Mouse (Mus musculus) cerebellum, postnatal 36 days (tissue): ENCODE results near the gene Mvb12a.

Experiments used
- DNase-seq, 2 experiments: peaks; one replicate each; pipeline ENCODE4 v3.0.0; 2021 to 2022; ENCODE audit warnings: mixed read lengths in 2 of 2

Mvb12a gene

GRCm38 (mm10) chr8:71527162-71527870, 15.4 kb upstream of the Mvb12a start:
- DNase-seq, result no peak

DNA sequence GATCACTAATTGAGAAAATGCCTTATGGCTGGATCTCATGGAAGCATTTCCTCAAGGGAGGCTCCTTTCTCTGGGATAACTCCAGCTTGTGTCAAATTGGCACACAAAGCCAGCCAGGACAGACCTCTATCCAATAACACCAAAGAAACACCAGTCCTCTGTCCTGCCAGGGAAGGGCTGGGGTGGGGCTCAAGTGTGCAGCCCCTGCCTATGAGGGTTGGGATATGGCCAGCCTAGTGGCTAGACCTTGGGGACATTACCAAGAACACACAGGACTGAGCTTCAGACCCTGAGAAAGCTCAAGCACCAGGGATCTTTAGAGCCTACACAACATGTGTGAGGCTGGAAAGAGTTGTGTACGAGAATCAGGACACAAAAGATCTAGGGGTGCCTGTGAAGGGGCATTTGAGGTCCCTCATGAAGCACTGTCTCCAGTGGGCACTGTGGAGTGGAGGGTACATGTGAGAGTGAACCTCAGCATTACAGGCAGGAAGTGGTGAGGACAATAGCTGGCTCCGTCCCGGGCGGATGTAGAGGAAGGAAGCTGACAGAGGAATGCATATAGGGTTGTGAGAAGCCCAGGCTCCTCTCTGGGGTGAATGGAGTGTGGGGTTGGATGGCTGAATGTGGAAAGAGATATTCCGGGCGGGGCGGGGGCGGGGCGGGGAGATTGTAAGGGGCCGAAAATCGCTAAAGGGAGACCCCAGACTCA, 14.2 kb upstream of the Mvb12a start:
- DNase-seq, result no peak

- DNase-seq, result peak; percentile 63 to 64
Measured at GRCm38 (mm10) chr8:71530735-71531467, 11.8 kb upstream of the Mvb12a start.

DNA sequence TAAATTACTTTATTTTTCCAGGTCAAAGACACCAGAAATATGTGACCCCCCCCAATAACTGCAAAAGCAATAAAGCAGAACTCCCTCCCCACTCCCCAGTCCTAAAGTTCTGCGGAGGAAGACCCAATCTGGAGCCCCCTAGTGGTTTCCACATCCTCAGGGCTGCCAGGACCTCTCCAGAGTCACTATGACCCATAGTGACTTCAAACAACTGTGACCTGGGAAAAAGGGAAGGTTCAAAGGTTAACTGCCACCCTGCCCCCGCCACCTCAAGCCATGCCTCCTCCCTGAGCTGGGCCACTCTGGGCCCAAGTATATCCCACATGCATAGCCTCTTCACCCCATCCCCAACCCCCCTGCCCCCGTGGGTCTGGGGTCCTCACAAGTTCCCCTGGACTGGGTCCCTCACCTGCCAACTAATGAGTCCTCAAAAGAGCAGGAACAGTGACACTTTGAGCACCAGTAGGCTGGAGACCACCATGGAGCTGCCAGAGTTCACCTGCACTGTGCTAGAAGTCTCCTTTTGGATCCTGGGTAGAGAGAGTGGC, 8.4 kb upstream of the Mvb12a start:
- no peak for DNase-seq

DNA sequence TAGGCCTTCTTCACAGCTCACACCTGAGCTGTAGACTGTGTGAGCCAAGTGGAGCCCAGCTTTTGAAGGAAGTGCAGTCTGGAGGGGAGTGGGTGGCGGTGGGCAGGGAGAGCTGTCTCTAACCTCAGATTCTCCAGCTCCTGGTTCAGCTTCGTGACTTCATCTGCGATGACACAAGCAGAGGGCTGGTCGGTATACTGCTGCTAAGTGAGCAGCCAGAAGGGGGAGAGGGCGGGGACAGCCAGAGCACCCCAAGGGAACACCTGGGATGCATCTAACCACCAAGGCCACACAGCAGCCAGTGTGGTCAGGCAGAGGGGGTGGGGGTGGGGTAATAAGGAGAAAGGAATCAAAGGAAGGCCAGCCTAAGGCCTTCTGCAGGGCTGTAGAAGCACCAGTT, 7.1 kb upstream of the Mvb12a start:
- DNase-seq, result no peak

DNA sequence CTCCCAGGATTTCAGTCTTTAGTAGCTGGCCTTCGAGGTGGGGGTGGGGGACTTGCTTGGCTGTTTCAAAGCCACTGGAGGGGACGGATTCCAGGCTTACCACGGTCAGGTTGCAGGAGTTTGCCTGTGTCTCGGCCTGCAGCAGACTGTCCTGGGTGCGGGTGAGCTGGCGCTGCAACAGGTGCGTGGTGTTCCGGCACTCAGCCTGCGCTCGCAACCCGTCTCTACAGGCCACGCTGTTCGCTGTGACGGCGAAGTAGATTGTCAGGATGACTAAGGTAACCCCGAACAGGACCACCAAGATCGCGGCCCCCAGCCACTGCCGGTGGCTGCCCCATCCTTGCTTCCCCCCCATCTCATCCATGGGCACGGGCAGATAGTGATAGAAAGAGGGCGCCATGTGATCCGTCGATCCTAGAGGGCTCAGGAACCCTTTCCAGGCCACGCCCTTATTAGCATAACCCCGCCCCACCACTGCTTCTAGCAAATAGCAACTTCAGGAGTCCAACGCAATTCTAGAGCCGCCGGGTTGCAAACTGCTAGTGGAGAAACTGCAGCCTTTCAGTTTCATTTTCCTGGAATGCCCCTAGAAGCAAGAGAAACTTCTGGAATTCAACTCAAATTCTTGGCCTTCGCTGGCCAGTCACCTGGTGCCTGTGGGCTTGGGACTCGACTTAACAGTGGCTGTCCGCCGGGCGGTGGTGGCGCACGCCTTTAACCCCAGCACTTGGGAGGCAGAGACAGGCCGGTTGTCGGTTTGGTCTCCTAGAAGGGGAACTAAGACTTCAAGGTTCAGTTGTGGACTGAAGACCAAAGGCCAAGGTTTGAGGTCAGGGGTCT, 5.5 kb upstream of the Mvb12a start, which contains the start of gene Bst2:
TSS of gene Bst2 (minus strand) at position 429 of the 840 bp plus-strand sequence.
- no peak for DNase-seq

DNA sequence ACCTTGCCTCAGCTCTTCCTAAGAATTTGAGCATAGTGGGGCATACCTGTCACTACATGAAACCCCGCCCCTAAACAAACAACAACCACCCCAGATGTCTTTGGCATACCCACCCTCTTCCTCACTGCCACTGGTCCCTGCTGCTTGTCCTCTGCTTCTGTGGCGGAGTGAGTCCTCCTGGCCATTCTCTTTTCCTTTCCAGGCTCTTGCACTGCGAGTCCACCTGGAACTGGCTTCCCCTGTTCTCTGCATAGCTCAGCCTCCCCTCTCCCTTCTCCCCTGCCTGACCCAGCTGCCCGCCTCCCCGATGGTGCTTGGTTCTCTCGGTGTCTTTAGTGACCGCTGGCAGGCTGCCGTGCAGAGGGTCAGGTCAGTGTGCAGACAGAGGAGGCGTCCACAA, 1.0 kb downstream of the Mvb12a start:
- DNase-seq, result no peak

GRCm38 (mm10) chr8:71545053-71545452, 2.3 kb downstream of the Mvb12a start:
- DNase-seq, result no peak

GRCm38 (mm10) chr8:71547590-71547989, 4.9 kb downstream of the Mvb12a start:
- DNase-seq, result no peak

GRCm38 (mm10) chr8:71550754-71551153, 8.0 kb downstream of the Mvb12a start:
- DNase-seq, result no peak

- no peak for DNase-seq
Measured at GRCm38 (mm10) chr8:71552770-71553169, 10.0 kb downstream of the Mvb12a start.

DNA sequence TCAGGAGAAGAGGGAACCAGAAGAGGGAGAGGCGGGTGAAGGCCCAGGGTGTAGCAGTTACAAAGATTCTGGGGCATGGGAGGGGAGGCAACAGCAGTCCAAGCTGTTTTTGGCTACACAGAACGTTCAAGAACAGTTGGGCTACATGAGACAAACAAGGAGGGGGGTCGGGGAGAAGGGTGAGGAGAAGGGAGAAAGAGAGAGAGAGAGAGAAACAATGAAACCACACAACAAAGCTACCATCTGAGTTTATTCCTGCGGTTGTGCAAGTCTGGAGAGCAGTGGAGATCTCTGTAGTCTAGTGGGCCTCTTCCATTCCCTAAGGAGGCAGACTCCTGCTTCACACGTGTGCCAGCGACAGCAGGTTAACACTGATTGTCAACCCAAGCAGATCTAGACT, 11.3 kb downstream of the Mvb12a start:
- DNase-seq, result no peak

GRCm38 (mm10) chr8:71554644-71555043, 11.9 kb downstream of the Mvb12a start:
- DNase-seq, result no peak

GRCm38 (mm10) chr8:71558071-71558957, 15.6 kb downstream of the Mvb12a start, which contains the start of gene Tmem221:
Gene Tmem221, minus strand, starts transcription at chr8:71558871.
- no peak for DNase-seq

GRCm38 (mm10) chr8:71558958-71559690, 16.4 kb downstream of the Mvb12a start:
- no peak for DNase-seq

- DNase-seq, result no peak
Measured at GRCm38 (mm10) chr8:71560071-71560470, 17.3 kb downstream of the Mvb12a start.

GRCm38 (mm10) chr8:71560765-71561164, 18.0 kb downstream of the Mvb12a start:
- no peak for DNase-seq

DNA sequence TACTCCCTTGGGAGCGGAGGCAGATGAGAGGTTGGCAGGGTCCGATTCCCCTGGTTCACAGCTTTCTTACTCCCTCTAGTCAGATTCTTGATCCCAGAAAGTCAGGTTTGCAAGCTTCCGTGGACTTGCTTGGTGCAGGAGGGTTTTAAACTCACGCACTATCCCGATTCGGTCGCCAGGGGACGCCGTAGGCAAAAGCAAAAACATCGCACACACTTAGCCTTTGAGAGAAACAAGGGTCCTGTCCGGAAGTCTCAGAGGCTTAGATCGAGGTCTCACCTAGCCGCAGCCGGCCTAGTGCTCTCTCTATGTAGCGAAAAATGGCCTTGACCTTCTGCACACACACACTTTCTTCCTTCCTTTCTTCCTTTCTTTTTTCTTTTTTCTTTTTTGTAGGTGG, 18.7 kb downstream of the Mvb12a start:
- DNase-seq, result peak; percentile 66

- DNase-seq, result peak; percentile 78 to 83
Measured at GRCm38 (mm10) chr8:71562751-71563150, 20.0 kb downstream of the Mvb12a start.

- no peak for DNase-seq
Measured at GRCm38 (mm10) chr8:71563992-71564391, 21.3 kb downstream of the Mvb12a start.

DNA sequence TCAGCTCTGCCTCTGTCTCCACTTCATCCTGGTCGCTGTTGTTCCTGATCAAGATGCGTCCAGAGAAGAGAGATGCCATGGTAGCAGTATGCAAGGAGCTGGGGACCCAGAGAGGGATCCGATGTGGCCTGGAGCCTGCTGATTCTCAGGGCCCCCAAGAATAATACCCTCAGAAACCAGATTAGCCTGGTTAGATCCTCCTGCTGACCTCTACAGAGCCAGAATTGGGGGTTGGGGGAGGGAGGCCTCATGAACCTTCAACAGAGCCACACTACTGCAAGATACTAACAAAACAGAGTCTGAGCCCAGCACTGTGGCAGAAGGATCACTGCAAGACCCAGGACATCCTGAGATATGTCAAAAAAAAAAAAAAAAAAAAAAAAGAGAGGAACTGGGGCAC, 23.8 kb downstream of the Mvb12a start, which contains the start of gene Nxnl1:
TSS of gene Nxnl1 (minus strand) at position 101 of the 400 bp plus-strand sequence.
- DNase-seq, result no peak
